11 mouse cellular contexts compared by ENCODE assay signal in genomic region chr4:116659474-116659873, GRCm38 (mm10). TPM values are rescaled to one million over a fixed set of nuclear protein-coding genes. Genes with fewer than 3 reads are reported as not detected.
A peak's percentile ranks its signal among the peaks of the same experiment; 100 is the strongest.
DNase-seq lines count a peak whose midpoint lies in the region; ATAC-seq lines count a peak whose summit lies in the region.
"Had no signal": no experiment of that assay in that cellular context is flagged by ENCODE, and none has a peak within 500 bp of the region (broad histone marks: within the 10 kb centered on the region; RNA-seq: fewer than 3 reads in every experiment).

No protein-coding gene starts in this region.

- DNase-seq in testis, postnatal 14 days (ENCODE audit: low spot score) = peak; percentile 52
- DNase-seq in testis, postnatal 10 days (ENCODE audit: low spot score) = no peak
- peak; percentile 76 for DNase-seq in kidney, adult 11 months
- DNase-seq in thymus, adult 18-20 months = no peak
- DNase-seq in right cerebral cortex, postnatal 14 days = no peak
- no peak for DNase-seq in frontal cortex, postnatal 10 days (ENCODE audit: low spot score in 2 of 2)
- DNase-seq: cerebellum, postnatal 25 days; gastrocnemius, postnatal 25 days had no signal

- H3K9ac ChIP-seq in lung, embryonic 15.5 days = no peak overlapping the region
- H3K9ac ChIP-seq: liver, embryonic 14.5 days had no signal

- no peak overlapping the region for H3K4me3 ChIP-seq in lung, embryonic 15.5 days
- H3K4me3 ChIP-seq: erythroblast, embryonic 14.5 days had no signal

- ATAC-seq in lung, embryonic 15.5 days (ENCODE audit: borderline replicate concordance, extremely low read depth, low FRiP score, low TSS enrichment) = peak; percentile 39; the same call in 1 of the 2 replicates

- peaks cover 11% of the 10 kb centered on the region; the same call in 1 of the 2 replicates for H3K4me1 ChIP-seq in lung, embryonic 15.5 days

- no peaks in the 10 kb centered on the region for H3K9me3 ChIP-seq in lung, embryonic 15.5 days

- no peaks in the 10 kb centered on the region for H3K27me3 ChIP-seq in lung, embryonic 15.5 days

- H3K4me2 ChIP-seq in lung, embryonic 15.5 days = no peak overlapping the region

- no peaks in the 10 kb centered on the region for H3K36me3 ChIP-seq in lung, embryonic 15.5 days

- no peak overlapping the region for H3K27ac ChIP-seq in lung, embryonic 15.5 days
- H3K27ac ChIP-seq: liver, embryonic 14.5 days had no signal

- 30% methylated on average over 2 of the region's 2 CpGs for WGBS in lung, embryonic 15.5 days

RNA-seq across cellular contexts. Expression of gene Akr1a1, which starts 8.0 kb away (rescaled TPM):
- polyA plus RNA-seq in lung, embryonic 15.5 days (2015; fragmentation: Nextera tagmentation; extraction: Ambion mirVana) = 820 and 831 TPM in 2 replicates

RNA-seq across cellular contexts. Expression of gene Prdx1, which starts 25.9 kb away (rescaled TPM):
- polyA plus RNA-seq in lung, embryonic 15.5 days (2015; fragmentation: Nextera tagmentation; extraction: Ambion mirVana) = 1,493 and 1,538 TPM in 2 replicates

RNA-seq across cellular contexts. Expression of gene Nasp, which starts 31.7 kb away (rescaled TPM):
- 125 and 131 TPM in 2 replicates for polyA plus RNA-seq in lung, embryonic 15.5 days (2015; fragmentation: Nextera tagmentation; extraction: Ambion mirVana)

RNA-seq across cellular contexts. Expression of gene Mmachc, which starts 48.7 kb away (rescaled TPM):
- polyA plus RNA-seq in lung, embryonic 15.5 days (2015; fragmentation: Nextera tagmentation; extraction: Ambion mirVana) = 24.7 and 24.9 TPM in 2 replicates

RNA-seq across cellular contexts. Expression of gene Ccdc163, which starts 48.8 kb away (rescaled TPM):
- polyA plus RNA-seq in lung, embryonic 15.5 days (2015; fragmentation: Nextera tagmentation; extraction: Ambion mirVana) = 31.7 and 33.8 TPM in 2 replicates

Comparison
In these comparisons a context has a peak if more than half of its experiments do, and no peak if none do; other contexts are left out.
1. DNase-seq: peak in testis, postnatal 14 days (single experiment) and kidney, adult 11 months (single experiment); none in testis, postnatal 10 days (single experiment), thymus, adult 18-20 months (0 of 2), right cerebral cortex, postnatal 14 days (single experiment) and frontal cortex, postnatal 10 days (0 of 2).